Mouse (Mus musculus) testis, adult 2 months (tissue): ENCODE measurements around the gene Pgd.

Experiments
- CTCF ChIP-seq: fragments of 200-500 bp; IDR thresholded peaks from 2 replicates; pipeline ENCODE4 v1.5.1; 2012; ENCODE audit warnings: low read depth, mild to moderate bottlenecking, inconsistent platforms, low read length, moderate library complexity; ENCODE audit not compliant: control insufficient read depth, insufficient read depth, insufficient replicate concordance
- POLR2A ChIP-seq: fragments of 200-500 bp; IDR thresholded peaks from 2 replicates; pipeline ENCODE4 v1.6.1; 2012; ENCODE audit warnings: low read depth, mild to moderate bottlenecking, inconsistent platforms, low read length, moderate library complexity; ENCODE audit not compliant: control insufficient read depth

DNA sequence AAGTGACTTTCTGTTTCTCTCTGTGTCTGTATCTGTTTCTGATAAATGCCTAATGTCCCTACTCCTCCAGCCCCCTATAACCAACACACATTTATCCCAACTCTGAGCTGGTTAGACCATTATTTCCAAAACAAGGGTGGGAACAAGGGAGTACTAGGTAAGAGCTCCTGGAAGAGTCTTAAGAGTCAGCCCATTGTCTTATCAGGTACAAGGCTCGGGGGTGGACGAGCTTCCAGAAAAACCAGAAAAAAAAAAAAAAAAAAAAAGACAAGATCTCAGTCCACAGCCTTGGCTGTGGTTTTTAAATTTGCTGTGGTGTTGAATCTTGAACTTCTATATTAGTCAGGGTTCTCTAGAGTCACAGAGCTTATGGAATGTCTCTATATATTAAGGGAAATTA, 1.4 kb upstream of the Pgd start:
- TF ChIP-seq CTCF (no peak), POLR2A (no peak)
